Mouse (Mus musculus) bone marrow, adult 2 months (tissue): ENCODE data around the gene Adam30.

Experiments used
- CTCF ChIP-seq: fragments of 200-500 bp; IDR thresholded peaks from 2 replicates; pipeline ENCODE4 v1.5.1; 2011; ENCODE audit warnings: low read length, control low read depth; ENCODE audit not compliant: control insufficient read depth, insufficient read depth
- POLR2A ChIP-seq: fragments of 200-500 bp; IDR thresholded peaks from 2 replicates; pipeline ENCODE4 v1.6.1; 2011; ENCODE audit warnings: low read depth, mild to moderate bottlenecking, control low read depth, low read length, borderline replicate concordance; ENCODE audit not compliant: control insufficient read depth

- TF ChIP-seq CTCF (no peak), POLR2A (no peak)
Measured at GRCm38 (mm10) chr3:98178340-98178739, 17.9 kb downstream of the Adam30 start.
